Mouse (Mus musculus) myocyte (in vitro differentiated cells): ENCODE measurements at regions not wholly inside any gene's neighbourhood (a gene's known extent, or its start where the extent isn't known, plus 50 kb on each side); places are given as distances from the start of the nearest gene placed in this dataset.

Experiments used
- CEBPB ChIP-seq: IDR thresholded peaks from 2 replicates; pipeline ENCODE4 v1.6.1; 2011; ENCODE audit warnings: mild to moderate bottlenecking, moderate library complexity; ENCODE audit not compliant: poor library complexity, insufficient read depth, severe bottlenecking
- E2F4 ChIP-seq: IDR thresholded peaks from one replicate; pipeline ENCODE4 v1.6.1; 2011; ENCODE audit warnings: mild to moderate bottlenecking, control low read depth, moderate library complexity; ENCODE audit not compliant: insufficient read depth
- MYOG ChIP-seq, 3 experiments: IDR thresholded peaks; one replicate each; pipeline ENCODE4 v1.6.1; 2011; ENCODE audit warnings: control low read depth in 2 of 3, low read depth in 2 of 3, mild to moderate bottlenecking in 2 of 3; ENCODE audit not compliant: insufficient read length in 2 of 3, control insufficient read depth in 1 of 3, insufficient read depth in 1 of 3
- POLR2A ChIP-seq: IDR thresholded peaks from one replicate; pipeline ENCODE4 v1.6.1; 2011; ENCODE audit warnings: low read depth, mild to moderate bottlenecking, control low read depth, moderate library complexity; ENCODE audit not compliant: insufficient read length
- USF1 ChIP-seq: IDR thresholded peaks from one replicate; pipeline ENCODE4 v1.6.1; 2011; ENCODE audit warnings: low read depth, mild to moderate bottlenecking, control low read depth, moderate library complexity

DNA sequence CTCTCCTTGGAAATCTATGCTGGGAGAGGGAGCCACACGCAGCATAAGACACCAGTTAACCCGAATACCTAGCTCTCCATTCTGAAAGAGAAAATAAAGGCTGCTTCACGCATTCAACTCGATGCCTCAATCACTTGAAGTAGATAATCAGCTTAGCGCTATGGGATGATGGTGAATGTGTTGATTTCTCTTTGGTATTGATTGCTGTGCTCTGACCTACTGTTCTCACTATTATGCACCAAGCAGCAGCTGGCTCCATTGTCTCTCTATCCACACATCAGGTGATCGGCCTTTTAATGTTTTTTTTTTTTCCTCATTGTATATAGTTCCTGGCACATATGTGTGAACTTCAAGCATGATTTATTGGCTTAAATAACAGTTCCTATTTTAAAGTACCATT lies 254.0 kb downstream of the Car8 start:
- TF ChIP-seq CEBPB (no peak), USF1 (no peak), POLR2A (no peak), MYOG (IDR thresholded peaks at IDR 0.05; ENCODE audit: control insufficient read depth in 1 of 3, insufficient read depth in 1 of 3, insufficient read length in 2 of 3, low read depth in 2 of 3) (no peak), E2F4 (no peak)
